Mouse (Mus musculus): ENCODE measurements around the gene Atp1b2.

DNA sequence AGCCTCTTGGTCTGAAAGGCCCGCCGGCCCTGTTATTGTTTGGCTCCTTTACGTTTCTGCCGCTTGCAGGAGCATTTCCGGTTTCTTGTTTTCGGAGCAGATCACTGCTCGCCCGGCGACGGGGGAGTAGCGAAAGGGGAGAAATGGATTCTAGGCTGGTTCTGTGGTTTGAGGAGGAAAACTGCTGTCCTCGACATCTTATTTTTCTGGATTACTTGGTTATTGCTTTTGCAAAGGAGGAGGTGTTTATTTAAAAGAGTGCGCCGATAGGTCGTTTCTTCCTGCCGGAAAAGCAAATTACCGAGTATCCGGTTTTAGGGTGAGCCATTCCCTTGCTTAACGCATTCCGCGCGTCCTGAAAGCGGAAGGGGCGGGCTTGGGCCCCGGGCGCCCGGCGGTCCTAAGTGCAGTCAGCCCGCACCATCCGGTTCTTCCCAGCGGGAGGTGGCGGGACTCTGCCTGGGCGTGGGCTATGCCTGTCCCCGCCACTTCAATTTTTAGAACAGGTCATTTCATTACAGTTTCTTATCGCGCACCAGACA, 24.5 kb downstream of the Atp1b2 start:
- no peak for TF ChIP-seq CTCF (IDR thresholded peaks at IDR 0.05; ENCODE audit: low read depth)
- TF ChIP-seq EP300 (IDR thresholded peaks at IDR 0.05; ENCODE audit: low read depth), result peak; percentile 63; the same call in 1 of the 2 replicates
